Mouse (Mus musculus) CD4-positive, CD25-positive, alpha-beta regulatory T cell, adult 2 months (primary cell): ENCODE data around the gene Yy1.
"Not testable (repeated sequence)": the region's sequence is repeated elsewhere in the genome, so short reads cannot be mapped to it uniquely, and the experiment has no call there.

Experiments
- DNase-seq: peaks from one replicate; pipeline ENCODE4 v3.0.0-alpha.2; 2012; ENCODE audit warnings: low read depth, low spot score

Yy1 gene

DNA sequence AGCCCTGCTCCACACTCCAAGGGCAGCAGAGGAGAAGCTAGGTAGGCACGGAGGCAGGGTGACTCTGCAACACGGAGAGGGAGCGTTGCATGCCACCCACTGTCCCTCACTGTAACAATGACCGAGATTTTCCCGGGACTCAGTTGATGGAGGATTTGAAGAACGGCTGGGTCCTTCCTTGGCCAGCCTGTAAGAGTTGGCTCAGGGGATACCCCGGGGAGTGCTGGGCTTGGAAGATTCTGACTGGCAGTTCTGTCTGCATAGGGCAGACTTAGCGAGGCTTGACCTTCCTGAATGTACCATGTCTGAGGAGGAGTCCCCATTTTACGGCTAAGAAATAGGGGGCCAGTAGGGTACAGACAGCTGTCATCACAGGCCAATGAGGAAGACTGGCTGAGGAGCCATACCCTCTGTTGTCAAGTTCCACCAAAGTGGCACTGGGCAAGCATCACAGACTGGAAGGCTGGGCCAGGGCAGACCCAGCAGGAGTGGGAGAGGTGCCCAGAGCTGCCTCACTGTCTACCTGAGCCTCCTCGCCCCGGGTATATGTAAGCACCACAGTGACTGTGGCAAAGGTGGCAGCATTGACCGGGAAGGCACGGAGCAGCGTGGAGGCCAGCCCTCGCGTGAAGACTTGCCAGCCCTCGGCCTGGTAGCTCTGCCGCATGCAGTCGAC is 33.6 kb downstream of the Yy1 start:
- DNase-seq, result no peak

DNA sequence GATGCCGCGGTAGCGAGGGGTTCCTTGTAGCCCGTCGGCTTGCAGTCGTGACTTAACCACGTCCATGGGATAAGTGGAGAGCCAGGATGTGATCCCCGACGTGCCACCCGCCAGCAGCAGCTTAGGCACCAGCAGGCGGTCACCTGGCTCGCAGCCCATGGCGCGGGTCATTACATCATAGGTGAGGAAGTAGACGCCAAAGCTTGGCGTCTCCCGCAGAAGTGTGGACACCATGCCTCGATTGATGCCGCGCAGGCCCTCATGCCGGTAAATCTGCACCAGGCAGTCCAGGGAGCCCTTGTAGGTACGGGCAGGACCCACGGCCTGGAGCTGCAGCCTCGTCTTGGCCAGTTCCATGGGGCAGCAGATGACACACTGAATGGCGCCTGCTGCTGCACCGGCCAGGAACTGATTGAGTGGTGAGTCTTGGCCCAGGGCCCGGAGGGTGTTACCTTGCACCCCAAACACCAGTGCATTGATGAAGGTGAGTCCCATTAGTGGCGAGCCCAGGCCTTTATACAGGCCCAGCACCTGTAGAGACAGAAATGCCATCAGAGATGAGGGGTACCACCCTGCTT is 34.3 kb downstream of the Yy1 start:
- DNase-seq, result no peak

DNA sequence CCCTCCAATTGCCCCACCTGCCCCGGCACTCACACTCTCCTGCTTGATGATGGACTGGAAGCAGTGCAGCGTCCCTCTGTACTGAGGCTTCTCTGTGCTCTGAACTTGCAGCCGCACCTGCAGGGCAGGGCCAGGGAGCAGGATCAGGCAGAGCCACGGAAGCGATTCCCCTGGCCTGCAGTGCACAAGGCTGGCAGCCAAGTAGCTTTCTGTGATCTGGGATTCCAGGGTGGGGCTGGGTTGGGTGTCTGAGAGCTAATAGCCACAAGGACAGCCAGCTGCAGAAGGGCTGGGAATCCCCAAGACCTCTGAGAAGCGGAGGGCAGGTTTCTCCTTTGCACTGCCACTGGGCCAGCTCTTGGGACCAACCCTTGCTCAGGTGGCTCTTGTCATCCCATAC is 34.9 kb downstream of the Yy1 start:
- no peak for DNase-seq

DNA sequence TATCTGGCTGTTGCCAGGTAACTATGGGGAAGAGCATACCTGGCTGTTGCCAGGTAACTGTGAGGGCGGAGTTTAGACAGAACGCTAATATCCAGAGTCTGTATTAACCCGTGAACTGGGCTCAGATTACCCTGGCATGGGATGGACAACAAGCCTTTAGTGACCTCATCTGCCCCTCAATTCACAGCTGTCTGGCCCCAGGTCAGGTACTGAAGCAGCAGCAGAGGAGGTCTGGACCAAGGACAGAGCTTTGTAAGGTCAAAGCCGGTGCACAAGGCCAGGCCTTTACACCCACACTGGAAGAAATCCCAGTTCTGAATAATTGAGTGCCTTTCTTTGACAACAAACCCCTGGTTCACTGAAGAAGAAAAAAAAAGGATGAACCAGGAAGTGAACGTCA is 36.9 kb downstream of the Yy1 start:
- no peak for DNase-seq

DNA sequence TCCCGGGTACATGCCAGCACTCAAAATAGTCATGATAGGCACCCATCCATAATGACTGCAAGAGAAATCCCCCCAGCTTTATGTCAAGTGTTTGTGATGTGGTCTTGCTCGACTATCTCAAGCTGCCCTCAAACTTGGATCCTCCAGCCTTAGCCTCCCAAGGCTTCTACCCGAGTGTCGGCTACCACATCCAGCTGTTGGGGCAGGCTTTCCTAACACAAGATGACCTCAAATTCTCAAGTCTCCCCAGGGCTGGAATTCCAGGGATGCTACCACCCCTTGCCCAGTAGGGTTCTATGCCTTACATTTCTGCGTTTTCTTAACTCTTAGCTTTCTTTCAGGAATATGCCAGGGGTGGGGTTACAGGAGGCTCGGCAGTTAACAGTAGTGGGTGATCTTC is 37.6 kb downstream of the Yy1 start:
- DNase-seq, result no peak

DNA sequence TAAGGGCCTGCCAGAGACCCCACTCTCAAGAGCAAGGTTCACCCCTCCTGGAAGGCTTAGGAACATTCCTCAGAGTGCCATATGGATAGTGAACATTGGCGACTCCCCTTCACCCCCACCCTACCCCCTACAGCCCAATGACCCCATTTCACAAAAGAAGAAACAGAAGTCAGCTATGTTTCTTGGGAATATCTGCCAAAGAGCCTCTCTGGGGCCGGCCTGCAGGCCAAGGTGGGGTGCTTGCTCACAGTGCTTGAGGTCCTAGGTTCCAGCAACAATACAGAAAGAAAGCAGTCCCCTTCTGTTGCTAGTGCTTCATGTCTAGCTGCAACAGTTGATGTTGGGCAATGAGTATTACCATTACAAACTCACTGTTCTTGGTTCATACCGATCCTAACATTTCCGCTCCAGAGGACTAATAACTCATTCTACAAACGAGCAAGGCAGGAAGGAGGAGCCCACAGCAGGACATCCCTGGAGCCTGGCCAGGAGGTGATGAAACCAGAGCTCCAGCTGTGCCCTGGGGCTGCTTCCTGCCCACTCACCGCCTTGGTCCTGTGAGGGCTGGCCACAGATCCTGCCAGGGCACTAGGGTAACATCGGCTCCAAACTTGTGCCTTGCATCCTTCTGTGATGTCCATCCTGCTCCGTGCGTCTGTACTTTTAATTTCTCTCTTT is 39.3 kb downstream of the Yy1 start:
- no peak for DNase-seq

DNA sequence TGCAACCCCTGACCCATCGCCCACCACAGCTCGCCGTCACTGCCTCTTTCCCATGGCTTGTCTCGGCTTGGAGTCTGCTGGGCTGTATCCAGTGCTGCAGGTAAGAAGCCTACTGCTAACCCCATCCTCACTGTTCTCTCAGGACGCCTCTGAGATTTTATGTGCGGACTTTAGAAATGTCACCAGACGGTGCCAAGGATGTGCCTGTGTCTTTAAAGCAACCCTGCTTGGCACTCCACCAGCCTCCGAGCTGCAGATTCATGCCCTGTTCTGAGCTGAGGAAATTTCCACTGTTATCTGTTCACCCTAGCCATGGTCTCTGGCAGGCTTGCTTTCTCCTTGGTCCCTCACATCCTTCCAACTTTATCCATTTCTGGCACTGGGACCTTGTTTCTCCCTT is 40.1 kb downstream of the Yy1 start:
- no peak for DNase-seq

DNA sequence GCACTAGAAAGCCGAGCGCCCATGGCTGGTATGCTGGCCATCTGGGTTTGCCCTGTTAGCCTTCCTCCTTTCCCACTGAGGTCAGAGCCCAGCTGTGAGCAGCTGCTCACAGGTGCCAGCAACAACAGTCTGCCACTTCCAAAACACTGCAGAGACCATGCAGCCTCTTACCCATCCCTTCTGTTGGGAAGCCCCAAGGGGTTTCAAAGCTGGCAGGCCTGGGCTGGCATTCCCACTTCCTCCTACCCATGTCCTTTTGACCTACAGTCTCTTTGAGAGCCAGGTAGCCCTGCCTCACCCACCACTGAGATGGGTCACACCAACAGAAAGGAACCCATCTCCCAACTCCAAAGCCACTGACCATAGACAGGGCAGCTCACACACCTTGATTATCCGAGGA is 40.6 kb downstream of the Yy1 start:
- DNase-seq, result no peak

DNA sequence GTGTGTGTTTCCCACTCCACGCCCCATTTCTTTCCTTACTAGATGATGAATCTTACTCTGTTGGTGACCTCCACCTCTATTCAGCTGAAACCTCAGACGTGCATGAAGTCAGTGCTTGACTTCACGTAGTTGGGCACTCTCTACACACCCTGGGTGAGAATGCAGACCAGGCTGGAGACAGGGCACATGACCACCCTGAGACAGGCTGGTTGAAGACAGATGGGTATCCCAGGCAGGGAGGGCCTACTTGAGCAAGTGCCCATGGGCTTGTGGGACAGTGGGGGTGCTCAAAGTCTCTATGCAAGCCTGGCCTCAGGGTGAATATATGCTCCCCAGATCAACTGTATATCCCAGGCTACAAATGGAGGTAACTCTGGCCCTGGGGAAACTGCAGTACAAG is 41.6 kb downstream of the Yy1 start:
- DNase-seq, result no peak

DNA sequence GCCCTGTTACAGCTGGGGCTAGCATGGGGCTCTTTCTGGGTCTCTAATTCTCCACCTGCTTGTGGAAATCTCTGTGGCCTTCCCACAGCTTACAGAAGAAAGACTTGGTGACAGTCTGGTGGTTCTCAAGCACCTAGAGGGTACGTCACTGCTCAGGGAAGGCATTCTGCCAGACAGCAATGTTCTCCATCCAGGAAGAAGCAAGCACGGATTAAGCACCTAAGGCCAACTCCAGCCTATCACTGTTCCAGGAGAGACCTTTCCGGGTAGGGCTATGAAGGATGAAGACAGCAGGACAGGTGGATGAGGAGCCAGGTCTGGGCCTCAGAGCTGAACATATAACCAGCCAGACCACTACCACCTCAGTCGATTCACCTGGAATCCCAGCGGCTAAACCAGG is 42.0 kb downstream of the Yy1 start:
- no peak for DNase-seq

DNA sequence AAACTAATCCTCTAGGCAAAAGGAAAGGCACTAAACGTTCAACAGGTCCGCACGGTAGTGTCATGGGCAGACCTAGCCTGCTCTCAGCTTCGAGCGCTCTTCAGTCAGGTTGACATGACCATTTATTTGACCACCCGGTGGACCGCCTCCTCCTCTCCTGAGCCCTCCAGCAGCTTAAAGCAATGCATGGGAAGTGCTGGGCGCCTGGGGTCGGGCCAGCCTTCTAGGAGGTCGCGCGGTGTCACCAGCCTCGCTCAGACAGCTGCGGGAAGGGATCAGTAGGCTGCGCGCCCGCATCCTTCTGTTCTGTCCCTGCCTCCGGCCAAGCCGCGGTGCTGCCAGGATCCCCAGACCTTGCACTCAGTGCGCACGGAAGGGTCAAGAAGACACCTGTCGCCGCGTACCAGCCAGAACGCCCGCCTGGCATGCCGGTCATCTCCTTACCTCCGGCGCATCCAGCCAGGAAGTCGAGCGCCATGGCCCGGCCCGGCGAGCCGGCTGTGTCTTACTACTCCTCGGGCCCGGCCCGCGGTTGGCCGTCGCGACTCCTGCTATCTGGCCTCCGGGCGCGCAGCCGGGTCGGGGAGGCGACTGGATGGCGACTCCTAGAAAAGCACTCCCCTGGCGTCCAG is 42.6 kb downstream of the Yy1 start:
- DNase-seq, result no peak

DNA sequence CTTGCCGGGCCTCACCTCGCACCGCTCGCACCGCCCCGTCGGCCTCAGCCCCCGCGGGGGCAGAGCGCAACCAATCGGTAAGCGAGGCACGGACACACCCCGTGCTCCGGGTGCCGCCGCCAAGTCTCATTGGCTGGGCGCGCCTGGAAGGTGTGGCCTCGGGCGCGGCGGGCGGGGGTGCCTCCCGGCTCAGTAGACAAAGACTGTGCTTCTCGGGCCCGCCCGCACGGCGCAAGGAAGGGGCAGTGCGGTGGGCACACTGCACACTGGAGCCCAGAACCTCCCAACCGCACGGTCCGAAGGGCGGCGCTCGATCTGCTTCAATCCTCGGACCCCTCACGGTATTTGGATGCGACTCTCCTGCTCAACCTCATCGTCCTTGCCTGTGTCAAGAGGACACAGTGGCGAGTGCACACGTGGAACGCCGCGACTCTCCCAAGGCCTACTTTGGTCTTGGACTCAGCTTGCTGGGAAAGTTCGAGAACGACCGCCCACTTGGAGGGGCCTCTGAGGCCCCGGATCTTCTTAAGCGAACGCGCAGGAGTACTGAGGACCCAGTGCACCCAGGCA is 43.2 kb downstream of the Yy1 start, which contains the start of the genes Slc25a29 and Slc25a47:
Slc25a29 (minus strand) TSS at position 44 of the 570 bp plus-strand sequence.
Slc25a47 (plus strand) TSS at position 207 of the 570 bp plus-strand sequence.
- DNase-seq, result peak; percentile 94

DNA sequence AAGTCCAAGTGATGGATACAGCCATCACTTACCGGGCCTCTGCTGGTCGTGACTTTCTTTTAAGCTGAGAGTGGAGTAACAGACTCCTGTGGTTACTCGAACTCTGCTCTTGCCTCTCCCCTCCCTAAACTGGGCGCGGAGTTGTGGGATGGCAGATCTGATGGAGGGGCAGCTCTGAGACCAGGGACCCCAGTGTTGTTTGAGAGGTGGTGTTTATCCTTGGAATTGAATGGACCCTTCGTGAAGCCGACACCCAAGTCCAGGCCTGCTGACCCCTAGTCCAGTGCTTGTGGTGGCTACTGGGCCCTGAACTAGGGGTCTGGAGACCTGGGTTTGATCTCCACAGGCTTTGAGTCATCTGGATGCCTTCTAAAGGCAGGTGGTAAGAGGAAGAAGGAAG is 43.9 kb downstream of the Yy1 start:
- no peak for DNase-seq

DNA sequence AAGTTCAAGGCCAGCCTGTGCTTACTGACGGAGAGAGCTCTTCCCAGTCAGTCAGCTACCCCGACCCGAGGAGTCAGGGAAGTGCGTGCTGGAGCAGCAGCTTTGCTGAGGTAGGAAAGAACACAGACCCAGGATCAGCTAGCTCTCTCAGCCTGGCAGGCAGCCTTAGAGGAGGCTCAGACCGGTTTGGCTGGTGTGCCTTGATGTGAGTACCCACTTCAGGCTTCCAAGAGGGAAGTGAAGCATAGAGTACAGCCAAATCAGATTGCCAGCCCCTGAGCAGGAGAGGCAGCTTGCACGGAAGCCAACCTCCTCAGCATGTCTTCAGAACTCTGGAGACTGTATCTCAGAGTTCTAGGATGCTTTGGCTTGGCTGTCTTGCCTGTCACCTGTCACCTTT is 48.4 kb downstream of the Yy1 start:
- no peak for DNase-seq

DNA sequence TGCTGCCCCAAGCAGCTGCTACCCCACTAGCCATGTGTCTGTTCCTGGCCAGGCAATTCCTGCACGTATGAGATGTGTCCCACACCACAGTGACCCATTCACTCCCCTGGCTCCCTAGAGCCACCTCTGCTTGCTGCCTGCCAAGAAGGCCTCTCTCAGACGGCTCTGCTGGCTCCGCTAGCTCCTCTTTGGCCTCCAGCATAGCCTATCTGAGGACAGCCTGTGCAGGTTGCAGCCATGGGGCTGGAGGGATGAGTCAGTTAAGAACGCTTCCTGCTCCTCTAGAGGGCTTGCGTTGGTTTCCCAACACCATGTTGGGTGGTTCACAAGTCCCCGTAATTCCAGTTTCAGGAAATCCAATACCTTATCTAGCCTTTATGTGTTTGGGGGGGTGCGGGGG is 49.9 kb downstream of the Yy1 start:
- DNase-seq, result no peak

DNA sequence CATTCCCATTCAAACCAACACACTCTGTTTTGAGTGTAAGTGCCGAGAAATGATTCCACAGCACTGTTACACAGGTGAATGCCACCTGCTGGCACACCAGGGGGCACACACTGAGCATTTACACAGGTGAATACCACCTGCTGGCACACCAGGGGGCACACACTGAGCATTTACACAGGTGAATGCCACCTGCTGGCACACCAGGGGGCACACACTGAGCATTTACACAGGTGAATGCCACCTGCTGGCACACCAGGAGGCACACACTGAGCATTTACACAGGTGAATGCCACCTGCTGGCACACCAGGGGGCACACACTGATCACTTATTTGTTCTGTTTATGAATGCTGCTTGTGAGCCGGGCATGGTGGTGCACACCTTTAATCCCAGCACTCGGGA is 55.3 kb downstream of the Yy1 start:
- DNase-seq, result not testable (repeated sequence)

DNA sequence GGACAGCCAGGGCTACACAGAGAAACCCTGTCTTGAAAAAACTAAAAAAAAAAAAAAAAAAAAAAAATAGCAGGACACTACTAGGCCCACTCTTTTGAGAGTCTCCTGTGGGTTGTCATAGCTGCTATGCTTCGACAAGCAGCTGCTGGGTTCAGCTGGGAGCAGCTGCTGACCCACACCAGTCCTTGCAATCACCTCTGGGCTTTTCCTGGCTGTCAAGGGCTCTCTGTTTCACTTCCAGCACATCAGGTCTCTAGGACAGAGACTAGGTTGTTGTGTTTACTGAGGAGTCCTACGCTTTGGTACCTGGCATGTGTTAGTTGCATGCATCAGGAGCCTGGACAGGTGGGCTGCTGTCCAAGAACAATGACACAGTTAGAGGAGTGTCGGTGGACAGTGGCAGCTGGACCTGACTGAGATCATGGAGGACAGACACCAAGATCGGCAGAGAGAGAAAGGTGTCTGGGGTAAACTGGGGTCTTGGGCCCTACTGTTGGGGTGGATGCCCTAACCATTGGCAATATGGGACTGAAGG is 56.8 kb downstream of the Yy1 start:
- no peak for DNase-seq

DNA sequence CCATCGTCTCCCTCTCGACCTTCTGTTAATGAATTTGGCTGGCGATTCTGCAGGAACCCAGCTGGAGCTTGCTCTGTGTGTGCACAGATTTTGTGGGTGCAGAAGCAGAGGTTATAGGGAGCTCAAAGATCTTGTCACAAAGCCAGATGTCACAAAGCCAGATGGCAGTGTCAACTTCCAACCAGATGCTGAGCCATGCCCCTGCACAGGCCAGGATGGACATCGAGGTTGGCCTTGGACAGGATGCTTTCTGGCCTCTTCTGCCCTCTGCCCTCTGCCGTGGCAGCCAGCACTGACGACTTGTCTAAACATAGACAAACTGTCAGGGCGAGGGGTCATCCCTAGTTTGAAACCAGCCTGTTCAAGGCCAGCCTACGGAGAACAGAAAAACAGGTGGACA is 57.4 kb downstream of the Yy1 start:
- DNase-seq, result no peak

DNA sequence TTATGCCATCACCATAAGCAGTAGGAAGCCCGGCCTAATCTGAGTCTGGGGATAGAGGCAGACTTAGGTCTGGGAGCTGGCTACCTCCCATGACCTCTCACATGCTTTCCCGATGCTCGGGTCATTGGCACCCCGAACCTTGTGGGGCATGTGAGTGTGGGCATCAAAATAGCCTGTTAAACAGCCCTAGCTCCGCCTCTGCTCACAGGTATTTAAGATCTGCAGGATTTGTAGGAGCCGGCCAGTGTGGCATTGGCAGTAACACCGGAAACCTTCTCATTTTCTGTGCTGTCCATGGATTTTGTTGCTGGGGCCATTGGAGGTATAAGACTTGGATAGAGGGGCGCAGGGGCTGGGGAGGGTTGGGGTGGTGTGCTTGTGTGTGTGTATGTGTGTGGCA is 58.1 kb downstream of the Yy1 start:
- no peak for DNase-seq

DNA sequence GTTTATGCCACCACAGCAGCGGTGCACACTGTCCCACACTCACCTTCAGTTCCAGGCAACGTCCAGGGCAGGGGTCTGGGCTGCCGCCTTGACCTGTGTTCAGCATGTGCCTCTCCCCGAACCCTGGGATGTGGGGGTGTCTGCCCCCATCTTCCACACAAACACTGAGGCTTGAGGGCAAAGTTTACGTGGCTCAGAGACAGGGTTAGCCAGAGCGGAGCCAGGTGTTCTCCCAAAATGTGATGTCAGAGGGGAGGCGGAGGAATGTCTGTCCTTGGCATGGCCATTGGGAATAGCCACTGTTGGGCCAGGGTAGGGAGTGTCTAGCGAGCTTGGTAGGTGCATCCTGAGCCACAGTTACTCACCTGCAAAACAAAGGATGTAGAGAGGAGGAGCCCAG is 60.0 kb downstream of the Yy1 start:
- no peak for DNase-seq

DNA sequence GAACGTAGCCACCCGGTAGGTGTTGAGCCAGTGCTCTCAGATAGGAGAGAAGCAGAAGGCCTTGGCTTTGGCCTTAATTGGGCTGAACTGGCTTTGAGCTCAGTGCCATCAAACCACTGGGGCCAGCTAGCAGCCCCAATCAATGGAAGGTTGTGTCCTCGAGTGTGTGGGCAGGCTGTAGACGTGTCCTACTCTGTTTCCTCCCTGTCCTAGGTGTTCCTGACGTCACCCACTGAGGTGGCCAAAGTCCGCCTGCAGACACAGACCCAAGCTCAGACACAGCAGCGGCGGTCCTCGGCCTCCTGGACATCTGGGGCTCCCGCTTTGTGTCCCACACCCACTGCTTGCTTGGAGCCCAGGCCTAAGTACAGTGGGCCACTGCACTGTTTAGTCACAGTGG is 62.3 kb downstream of the Yy1 start:
- no peak for DNase-seq

DNA sequence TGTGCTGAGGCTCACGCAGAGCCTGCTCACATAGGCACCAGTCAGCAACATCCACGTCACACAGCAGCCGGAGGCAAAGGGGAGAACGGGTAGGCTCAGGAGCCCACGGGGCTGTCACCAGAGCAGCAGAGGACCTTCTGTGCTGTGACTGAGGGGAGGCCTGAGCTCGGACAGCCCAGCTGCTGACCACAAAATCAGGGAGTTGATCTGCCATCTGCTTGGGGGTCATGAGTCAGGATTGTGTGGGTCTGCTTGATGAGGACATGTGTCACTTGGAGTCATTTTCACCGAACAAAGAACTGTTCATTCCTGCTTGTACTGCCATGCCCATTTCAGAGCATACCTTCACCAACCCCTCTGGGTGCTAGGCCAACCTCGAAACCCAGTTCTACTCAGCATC is 63.4 kb downstream of the Yy1 start:
- no peak for DNase-seq
